Mouse (Mus musculus) brain, embryonic 14.5 days (tissue): Measurements from ENCODE around the gene Bpgm.

Experiments used
- CTCF ChIP-seq: fragments of 200-500 bp; IDR thresholded peaks from 2 replicates; pipeline ENCODE4 v1.5.1; 2012; ENCODE audit warnings: inconsistent platforms, mild to moderate bottlenecking, moderate library complexity, borderline replicate concordance; ENCODE audit not compliant: insufficient read depth, insufficient read length; ENCODE audit errors: extremely low read depth
- POLR2A ChIP-seq: fragments of 200-500 bp; IDR thresholded peaks from 2 replicates; pipeline ENCODE4 v1.6.1; 2012; ENCODE audit warnings: mild to moderate bottlenecking, inconsistent platforms, borderline replicate concordance; ENCODE audit not compliant: poor library complexity, insufficient read depth, insufficient read length, severe bottlenecking; ENCODE audit errors: extremely low read depth

DNA sequence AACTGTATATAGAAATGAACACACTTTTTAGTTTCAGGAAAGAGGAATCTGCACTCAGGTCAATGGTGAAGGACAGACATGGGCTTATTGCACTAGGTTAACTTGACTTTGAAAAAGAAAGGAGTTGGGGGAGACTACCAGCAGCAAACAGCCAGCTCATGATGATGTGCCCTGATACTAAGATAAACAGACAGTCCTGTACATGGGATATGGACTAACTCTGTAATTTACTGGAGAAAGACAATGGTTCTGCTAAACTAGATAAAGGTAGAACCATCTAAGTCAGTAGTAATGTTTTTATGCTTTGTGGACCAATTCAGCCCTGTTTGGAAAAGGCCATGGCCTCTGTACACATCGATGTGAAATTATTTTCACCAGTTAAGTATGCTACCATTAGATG is 2.7 kb upstream of the Bpgm start:
- TF ChIP-seq CTCF (no peak), POLR2A (no peak)
